Mouse (Mus musculus) cortical plate, adult 2 months (tissue): ENCODE data around the gene Pusl1.

Experiments used
- CTCF ChIP-seq: fragments of 200-500 bp; IDR thresholded peaks from 2 replicates; pipeline ENCODE4 v1.5.1; 2011; ENCODE audit warnings: mild to moderate bottlenecking, control low read depth, low read length; ENCODE audit not compliant: insufficient read depth; ENCODE audit errors: extremely low read depth
- POLR2A ChIP-seq: fragments of 200-500 bp; IDR thresholded peaks from 2 replicates; pipeline ENCODE4 v1.6.1; 2011; ENCODE audit warnings: mild to moderate bottlenecking, low read length, control low read depth; ENCODE audit not compliant: insufficient read depth; ENCODE audit errors: extremely low read depth

DNA sequence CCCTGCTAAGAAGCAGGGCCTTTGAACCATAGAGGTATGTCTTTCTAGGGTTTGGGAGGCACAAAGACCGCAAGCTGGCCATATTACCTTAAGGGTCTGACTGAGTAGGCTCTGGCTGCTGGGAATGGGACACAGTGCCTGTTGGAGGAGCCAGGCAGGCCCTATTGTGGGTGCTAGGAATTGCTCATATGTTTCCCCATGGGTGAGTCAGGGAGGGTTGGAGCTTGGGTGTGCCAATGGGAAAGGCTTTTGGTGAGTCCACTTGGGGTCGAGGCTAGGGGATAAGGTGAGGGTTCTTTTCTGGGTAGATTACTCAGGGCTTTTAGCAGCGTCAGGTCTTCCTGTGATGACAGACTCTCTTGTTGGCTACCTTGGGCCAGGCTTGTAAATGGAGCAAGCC lies 40.2 kb downstream of the Pusl1 start:
- no peak for TF ChIP-seq POLR2A
- no peak for TF ChIP-seq CTCF
